Mouse (Mus musculus): ENCODE measurements at regions not wholly inside any gene's neighbourhood (a gene's known extent, or its start where the extent isn't known, plus 50 kb on each side); places are given as distances from the start of the nearest gene placed in this dataset.

GRCm38 (mm10) chr2:160028459-160028858 lies 305.5 kb downstream of the Gm826 start:
- dilution Hi-C loops (cut with MboI; ENCODE audit: extremely low pct_ligation_motif_present, extremely low pct_unique_long_range_greater_than_20kb, low sequenced_read_pairs) (no loop called here), in situ Hi-C loops (cut with MboI; ENCODE audit: low pct_ligation_motif_present, low pct_unique_long_range_greater_than_20kb, low sequenced_read_pairs) (no loop called here)
- H3K4me1 ChIP-seq (ENCODE audit: control insufficient read depth in 1 of 2, insufficient read depth in 2 of 2) = no peaks in the 10 kb centered on the region
- TF ChIP-seq JUND (conservative IDR thresholded peaks at IDR 0.05; ENCODE audit: low read depth, low read length) = no peak
- TF ChIP-seq IRF4 (IDR thresholded peaks at IDR 0.05; ENCODE audit: low read depth, low read length) = no peak
- TF ChIP-seq E2F4 (IDR thresholded peaks at IDR 0.05; ENCODE audit: insufficient replicate concordance, low read depth, low read length) = no peak
- TF ChIP-seq GABPA (IDR thresholded peaks at IDR 0.05; ENCODE audit: insufficient replicate concordance, low read depth, low read length) = no peak
- no peak for TF ChIP-seq KAT2A (IDR thresholded peaks at IDR 0.05; ENCODE audit: insufficient replicate concordance, low read length)
- no peak for TF ChIP-seq PAX5 (IDR thresholded peaks at IDR 0.05; ENCODE audit: low read length)
- no peak for TF ChIP-seq HCFC1 (IDR thresholded peaks at IDR 0.05; ENCODE audit: low read depth, low read length)
- TF ChIP-seq ZNF384 (IDR thresholded peaks at IDR 0.05; ENCODE audit: low read depth, low read length) = no peak
- no peak for TF ChIP-seq RCOR1 (conservative IDR thresholded peaks at IDR 0.05; ENCODE audit: low read depth, low read length)
- no peak for TF ChIP-seq MXI1 (IDR thresholded peaks at IDR 0.05; ENCODE audit: low read depth, low read length)
- TF ChIP-seq EP300 (IDR thresholded peaks at IDR 0.05; ENCODE audit: low read length) = no peak
- DNase-seq (ENCODE audit: extremely low read depth) = no peak
- no peak overlapping the region for H3K9ac ChIP-seq (ENCODE audit: insufficient read depth, low read depth)
- H3K27ac ChIP-seq (ENCODE audit: insufficient read depth, low read depth) = no peak overlapping the region
- H3K36me3 ChIP-seq (replicated peaks in 1 of 2; ENCODE audit: control insufficient read depth in 1 of 2, insufficient read depth in 1 of 2, low read length in 1 of 2) = no peaks in the 10 kb centered on the region
- H3K9me3 ChIP-seq (replicated peaks; ENCODE audit: low read length) = no peaks in the 10 kb centered on the region
- H3K4me3 ChIP-seq (replicated peaks in 1 of 3; ENCODE audit: low read depth in 2 of 3, low read length in 2 of 3, poor library complexity in 1 of 3) = no peak overlapping the region
- H3K4me2 ChIP-seq (ENCODE audit: insufficient read depth, low read depth, poor library complexity, severe bottlenecking) = no peak overlapping the region
- peaks cover 30% of the 10 kb centered on the region for H3K27me3 ChIP-seq (replicated peaks)
- H3K79me2 ChIP-seq (replicated peaks; ENCODE audit: control insufficient read depth, extremely low read depth, insufficient read depth, poor library complexity, severe bottlenecking) = no peaks in the 10 kb centered on the region

- no peak for TF ChIP-seq TCF12 (IDR thresholded peaks at IDR 0.05; ENCODE audit: low read depth, low read length)
- TF ChIP-seq NRF1 (IDR thresholded peaks at IDR 0.05; ENCODE audit: low read depth, low read length) = no peak
- no peak for TF ChIP-seq CHD2 (IDR thresholded peaks at IDR 0.05; ENCODE audit: low read length)
- H3K9ac ChIP-seq (ENCODE audit: insufficient read depth, low read depth) = no peak overlapping the region
- no peaks in the 10 kb centered on the region for H3K36me3 ChIP-seq (replicated peaks in 1 of 2; ENCODE audit: control insufficient read depth in 1 of 2, insufficient read depth in 1 of 2, low read length in 1 of 2)
- no peaks in the 10 kb centered on the region for H3K9me3 ChIP-seq (replicated peaks; ENCODE audit: low read length)
- H3K4me1 ChIP-seq (ENCODE audit: control insufficient read depth in 1 of 2, insufficient read depth in 2 of 2) = no peaks in the 10 kb centered on the region
- H3K27me3 ChIP-seq (replicated peaks) = peaks cover 28% of the 10 kb centered on the region
- dilution Hi-C loops (cut with MboI; ENCODE audit: extremely low pct_ligation_motif_present, extremely low pct_unique_long_range_greater_than_20kb, low sequenced_read_pairs) = no loop called here
- H3K4me2 ChIP-seq (ENCODE audit: insufficient read depth, low read depth, poor library complexity, severe bottlenecking) = no peak overlapping the region
- DNase-seq (ENCODE audit: extremely low read depth) = no peak
- in situ Hi-C loops (cut with MboI; ENCODE audit: low pct_ligation_motif_present, low pct_unique_long_range_greater_than_20kb, low sequenced_read_pairs) = no loop called here
- no peak overlapping the region for H3K4me3 ChIP-seq (replicated peaks in 1 of 3; ENCODE audit: low read depth in 2 of 3, low read length in 2 of 3, poor library complexity in 1 of 3)
- H3K79me2 ChIP-seq (replicated peaks; ENCODE audit: control insufficient read depth, extremely low read depth, insufficient read depth, poor library complexity, severe bottlenecking) = no peaks in the 10 kb centered on the region
- H3K27ac ChIP-seq (ENCODE audit: insufficient read depth, low read depth) = no peak overlapping the region
Observed at GRCm38 (mm10) chr2:160025911-160026310, 308.1 kb downstream of the Gm826 start.

- no peaks in the 10 kb centered on the region for H3K36me3 ChIP-seq (replicated peaks in 1 of 2; ENCODE audit: control insufficient read depth in 1 of 2, insufficient read depth in 1 of 2, low read length in 1 of 2)
- H3K79me2 ChIP-seq (replicated peaks; ENCODE audit: control insufficient read depth, extremely low read depth, insufficient read depth, poor library complexity, severe bottlenecking) = no peaks in the 10 kb centered on the region
- peaks cover 21% of the 10 kb centered on the region for H3K27me3 ChIP-seq (replicated peaks)
- no peak for DNase-seq (ENCODE audit: extremely low read depth)
- H3K4me1 ChIP-seq (ENCODE audit: control insufficient read depth in 1 of 2, insufficient read depth in 2 of 2) = no peaks in the 10 kb centered on the region
- H3K9me3 ChIP-seq (replicated peaks; ENCODE audit: low read length) = no peaks in the 10 kb centered on the region
- in situ Hi-C loops (cut with MboI; ENCODE audit: low pct_ligation_motif_present, low pct_unique_long_range_greater_than_20kb, low sequenced_read_pairs) (no loop called here), dilution Hi-C loops (cut with MboI; ENCODE audit: extremely low pct_ligation_motif_present, extremely low pct_unique_long_range_greater_than_20kb, low sequenced_read_pairs) (no loop called here)
- no peak overlapping the region for H3K4me3 ChIP-seq (replicated peaks in 1 of 3; ENCODE audit: low read depth in 2 of 3, low read length in 2 of 3, poor library complexity in 1 of 3)
- H3K4me2 ChIP-seq (ENCODE audit: insufficient read depth, low read depth, poor library complexity, severe bottlenecking) = no peak overlapping the region
- no peak overlapping the region for H3K9ac ChIP-seq (ENCODE audit: insufficient read depth, low read depth)
- TF ChIP-seq E2F4 (IDR thresholded peaks at IDR 0.05; ENCODE audit: insufficient replicate concordance, low read depth, low read length) = no peak
- no peak overlapping the region for H3K27ac ChIP-seq (ENCODE audit: insufficient read depth, low read depth)
Observed at GRCm38 (mm10) chr2:160021541-160021940, 312.4 kb downstream of the Gm826 start.
